Mouse (Mus musculus) lung, embryonic 14.5 days (tissue): Measurements from ENCODE around the gene Neu2. TPM values are rescaled to one million over a fixed set of nuclear protein-coding genes. Genes with fewer than 3 reads are reported as not detected.

Experiments
- ATAC-seq: fragments of 200-750 bp; cut with Nextera tagmentation; 2 replicates; pipeline ENCODE4 v1.8.0; 2017; ENCODE audit warnings: mild to moderate bottlenecking, moderate TSS enrichment, moderate library complexity; ENCODE audit not compliant: insufficient read depth
- DNase-seq: peaks from one replicate; pipeline ENCODE4 v3.0.0-alpha.2; 2015
- H3K27ac ChIP-seq: fragments of 300-500 bp; sonication (generic); 2 replicates; pipeline ENCODE4 v1.5.1; 2014; ENCODE audit warnings: low read depth, mild to moderate bottlenecking, moderate library complexity
- H3K27me3 ChIP-seq: fragments of 300-500 bp; sonication (generic); 2 replicates; pipeline ENCODE4 v1.6.1; 2014; ENCODE audit warnings: low read length, control low read depth; ENCODE audit not compliant: insufficient read depth
- H3K36me3 ChIP-seq: fragments of 300-500 bp; sonication (generic); 2 replicates; pipeline ENCODE4 v1.6.1; 2014; ENCODE audit warnings: control low read depth; ENCODE audit not compliant: insufficient read depth
- H3K4me1 ChIP-seq: fragments of 300-500 bp; sonication (generic); 2 replicates; pipeline ENCODE4 v1.6.1; 2014; ENCODE audit warnings: antibody characterized with exemption, control low read depth; ENCODE audit not compliant: insufficient read depth
- H3K4me2 ChIP-seq: fragments of 300-500 bp; sonication (generic); 2 replicates; pipeline ENCODE4 v1.6.1; 2014; ENCODE audit warnings: mild to moderate bottlenecking
- H3K4me3 ChIP-seq: fragments of 300-500 bp; sonication (generic); 2 replicates; pipeline ENCODE4 v1.5.1; 2014; ENCODE audit warnings: low read depth, low read length
- H3K9ac ChIP-seq: fragments of 300-500 bp; sonication (generic); 2 replicates; pipeline ENCODE4 v1.6.1; 2014
- H3K9me3 ChIP-seq: fragments of 300-500 bp; sonication (generic); 2 replicates; pipeline ENCODE4 v1.6.1; 2016; ENCODE audit warnings: low read depth, low read length, control low read depth
- CTCF ChIP-seq: IDR thresholded peaks from 2 replicates; pipeline ENCODE4 v1.5.1; 2016; ENCODE audit warnings: antibody characterized with exemption, low read depth
- WGBS: fragments of 180-500 bp; shearing (Covaris S2); extraction: QIAGEN DNeasy Blood & Tissue Kit; methylation state at CpG from one replicate; pipeline ENCODE4 v1.1.7; 2014; 5-methylcytosine and 5-hydroxymethylcytosine counted together
- polyA plus RNA-seq: library from polyadenylated mRNA; unstranded; fragments of >200 nt; fragmentation: Nextera tagmentation; extraction: Ambion mirVana; gene quantifications from 2 replicates; pipeline ENCODE4 v1.2.1, GENCODE M21; 2014

The Neu2 gene
- polyA plus RNA-seq, 1 experiment from 2014 or later: 0.91 TPM

GRCm38 (mm10) chr1:87636716-87637117 is 127.0 kb downstream of the Neu2 start:
- Histone ChIP-seq H3K36me3 (no peaks in the 10 kb centered on the region), H3K27me3 (no peaks in the 10 kb centered on the region), H3K4me1 (peaks cover 5% of the 10 kb centered on the region; the same call in 1 of the 2 replicates), H3K9me3 (no peaks in the 10 kb centered on the region), H3K9ac (no peak overlapping the region), H3K4me2 (no peak overlapping the region), H3K4me3 (no peak overlapping the region), H3K27ac (no peak overlapping the region)
- DNase-seq (no peak), ATAC-seq (no peak)
- WGBS: 84% methylated on average over 12 of the region's 12 CpGs
- no peak for TF ChIP-seq CTCF

- no peak overlapping the region for H3K9ac ChIP-seq
- 83% methylated on average over 4 of the region's 4 CpGs for WGBS
- H3K4me3 ChIP-seq: no peak overlapping the region
- no peaks in the 10 kb centered on the region for H3K9me3 ChIP-seq
- no peaks in the 10 kb centered on the region for H3K36me3 ChIP-seq
- peak overlapping the region; percentile 28; the same call in 1 of the 2 replicates for H3K27ac ChIP-seq
- TF ChIP-seq CTCF: no peak
- ATAC-seq (peak; percentile 86), DNase-seq (no peak)
- no peak overlapping the region for H3K4me2 ChIP-seq
- H3K4me1 ChIP-seq: peaks cover 5% of the 10 kb centered on the region; the same call in 1 of the 2 replicates
- H3K27me3 ChIP-seq: no peaks in the 10 kb centered on the region
Measured at GRCm38 (mm10) chr1:87637121-87637877, 127.6 kb downstream of the Neu2 start.

- TF ChIP-seq CTCF: no peak
- ATAC-seq (peak; percentile 23; the same call in 1 of the 2 replicates), DNase-seq (no peak)
- 74% methylated on average over 4 of the region's 4 CpGs for WGBS
- H3K4me3 ChIP-seq: no peak overlapping the region
- no peak overlapping the region for H3K9ac ChIP-seq
- peak overlapping the region; percentile 28; the same call in 1 of the 2 replicates for H3K27ac ChIP-seq
- no peaks in the 10 kb centered on the region for H3K9me3 ChIP-seq
- no peak overlapping the region for H3K4me2 ChIP-seq
- no peaks in the 10 kb centered on the region for H3K36me3 ChIP-seq
- no peaks in the 10 kb centered on the region for H3K27me3 ChIP-seq
- peaks cover 5% of the 10 kb centered on the region; the same call in 1 of the 2 replicates for H3K4me1 ChIP-seq
Measured at GRCm38 (mm10) chr1:87637878-87638600, 128.3 kb downstream of the Neu2 start.

GRCm38 (mm10) chr1:87639724-87640123 is 130.0 kb downstream of the Neu2 start:
- H3K27ac ChIP-seq: peak overlapping the region; percentile 80
- TF ChIP-seq CTCF: no peak
- no peak for ATAC-seq
- 0 out of 2 replicates have a peak overlapping the region, but pooled peaks have one; percentile 12 for H3K4me2 ChIP-seq
- peaks cover 5% of the 10 kb centered on the region; the same call in 1 of the 2 replicates for H3K4me1 ChIP-seq
- H3K36me3 ChIP-seq: no peaks in the 10 kb centered on the region
- no peaks in the 10 kb centered on the region for H3K27me3 ChIP-seq
- no peak overlapping the region for H3K4me3 ChIP-seq
- no peaks in the 10 kb centered on the region for H3K9me3 ChIP-seq
- H3K9ac ChIP-seq: no peak overlapping the region
- DNase-seq: peak; percentile 14
- 72% methylated on average over 8 of the region's 8 CpGs for WGBS

- Histone ChIP-seq H3K27ac (peak overlapping the region; percentile 80), H3K9me3 (no peaks in the 10 kb centered on the region), H3K9ac (0 out of 2 replicates have a peak overlapping the region, but pooled peaks have one; percentile 13), H3K4me1 (peaks cover 5% of the 10 kb centered on the region; the same call in 1 of the 2 replicates), H3K4me3 (no peak overlapping the region), H3K4me2 (0 out of 2 replicates have a peak overlapping the region, but pooled peaks have one; percentile 12), H3K36me3 (no peaks in the 10 kb centered on the region), H3K27me3 (no peaks in the 10 kb centered on the region)
- DNase-seq (peak; percentile 71), ATAC-seq (peak; percentile 33; the same call in 1 of the 2 replicates)
- WGBS: 41% methylated on average over 17 of the region's 17 CpGs
- no peak for TF ChIP-seq CTCF
Measured at GRCm38 (mm10) chr1:87640165-87640661, 130.5 kb downstream of the Neu2 start.

GRCm38 (mm10) chr1:87643016-87643415 is 133.3 kb downstream of the Neu2 start:
- TF ChIP-seq CTCF: no peak
- Histone ChIP-seq H3K4me1 (peaks cover 5% of the 10 kb centered on the region; the same call in 1 of the 2 replicates), H3K36me3 (no peaks in the 10 kb centered on the region), H3K4me3 (no peak overlapping the region), H3K27ac (no peak overlapping the region), H3K4me2 (no peak overlapping the region), H3K9ac (no peak overlapping the region), H3K9me3 (no peaks in the 10 kb centered on the region), H3K27me3 (no peaks in the 10 kb centered on the region)
- DNase-seq (no peak), ATAC-seq (no peak)
- WGBS: 82% methylated on average over 7 of the region's 7 CpGs
